Mouse (Mus musculus) granulocyte monocyte progenitor cell, adult 5-6 weeks (primary cell): ENCODE measurements around the gene Tuba3b. TPM values are rescaled to one million over a fixed set of nuclear protein-coding genes. Genes with fewer than 3 reads are reported as not detected.

Experiments used
- ATAC-seq: replicated peaks from 2 replicates; pipeline ENCODE4 v1.8.0; 2016; ENCODE audit warnings: mild to moderate bottlenecking, moderate TSS enrichment, inconsistent platforms; ENCODE audit not compliant: poor library complexity, severe bottlenecking
- total RNA-seq, 2 experiments: library from RNA; stranded (forward) in 1 of 2; stranded (reverse) in 1 of 2; fragments of 200-712, 200-1000 nt in 1 of 2; fragments of >200 nt in 1 of 2; fragmentation: Nextera tagmentation in 1 of 2; gene quantifications; 2 replicates each; pipeline ENCODE4 v1.2.3; 2014 to 2017

Tuba3b gene
- total RNA-seq, 2 experiments from 2014 or later: not detected

DNA sequence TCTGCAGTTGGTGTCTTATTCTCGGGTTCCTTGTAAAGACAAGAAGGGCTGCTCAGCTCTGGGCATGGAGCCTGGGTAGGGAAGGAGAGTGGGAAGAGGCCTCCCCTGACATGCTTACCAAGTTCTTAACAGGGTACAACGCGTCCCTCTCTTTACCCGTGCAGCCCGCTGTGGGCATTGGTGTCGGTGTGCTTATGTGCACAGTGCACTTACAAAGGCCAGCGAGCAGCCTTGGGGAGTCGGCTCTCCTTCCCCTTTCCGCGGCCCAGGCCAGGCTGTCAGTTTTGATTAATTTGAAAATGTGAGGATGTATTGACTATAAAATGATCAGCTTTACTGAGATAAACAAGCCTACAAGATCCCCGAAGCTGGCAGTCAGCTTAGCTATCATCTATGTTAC lies 45.4 kb downstream of the Tuba3b start:
- ATAC-seq: no peak

DNA sequence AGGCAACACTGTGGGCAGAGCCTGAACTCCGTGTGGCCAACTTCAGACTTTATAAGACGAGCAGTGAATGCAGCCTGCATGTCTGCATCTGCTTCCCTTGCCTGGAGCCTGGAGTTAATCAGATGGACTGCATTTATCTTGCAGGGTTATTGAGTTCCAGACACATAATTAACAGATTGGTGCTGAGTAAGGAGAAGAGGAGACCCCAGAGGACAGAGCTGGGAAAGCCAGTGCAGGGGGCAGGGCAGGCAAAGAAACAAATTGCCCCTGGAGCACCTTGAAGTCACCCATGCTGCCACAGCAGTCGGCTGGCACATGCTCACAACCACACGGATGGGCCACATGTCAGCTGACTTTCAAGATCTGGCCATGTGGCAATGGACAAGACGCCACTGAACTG lies 48.7 kb downstream of the Tuba3b start:
- no peak for ATAC-seq

DNA sequence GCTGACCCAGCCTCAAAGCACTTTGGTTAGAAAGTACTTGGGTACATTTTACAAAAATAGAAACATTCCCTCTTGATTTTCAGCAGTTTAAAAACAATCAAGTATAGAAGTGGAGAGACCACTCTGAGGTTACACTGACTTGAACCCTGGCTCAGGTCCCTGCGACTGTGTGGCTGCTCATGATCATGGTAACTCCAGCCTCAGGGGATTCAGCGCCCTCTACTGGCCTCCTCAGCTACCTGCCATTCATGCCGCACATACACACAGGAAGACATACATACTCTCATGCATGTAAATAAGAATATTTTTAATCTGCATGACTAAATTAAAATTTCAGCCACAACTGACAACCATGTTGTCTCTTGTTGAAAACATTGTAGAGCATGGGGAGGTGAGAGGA lies 50.2 kb downstream of the Tuba3b start:
- ATAC-seq: no peak

DNA sequence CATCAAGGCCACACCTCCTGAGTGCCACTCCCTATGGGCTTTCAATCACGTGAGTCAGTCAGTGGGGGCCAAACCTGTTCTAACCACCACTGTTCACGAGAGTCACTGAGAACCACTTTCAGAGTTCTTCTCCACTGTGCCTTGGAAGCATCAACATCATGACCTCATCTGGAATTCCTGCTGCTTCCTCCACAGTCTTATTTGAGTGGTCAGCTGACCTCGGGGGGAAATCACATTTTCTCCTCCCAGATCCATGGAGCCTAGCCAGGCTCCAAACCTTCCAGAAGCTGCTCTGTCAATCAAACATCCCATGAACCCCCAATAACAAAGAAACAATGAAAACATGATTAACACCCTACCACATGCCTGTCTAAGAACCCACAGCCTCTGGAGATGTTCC lies 52.1 kb downstream of the Tuba3b start:
- no peak for ATAC-seq

DNA sequence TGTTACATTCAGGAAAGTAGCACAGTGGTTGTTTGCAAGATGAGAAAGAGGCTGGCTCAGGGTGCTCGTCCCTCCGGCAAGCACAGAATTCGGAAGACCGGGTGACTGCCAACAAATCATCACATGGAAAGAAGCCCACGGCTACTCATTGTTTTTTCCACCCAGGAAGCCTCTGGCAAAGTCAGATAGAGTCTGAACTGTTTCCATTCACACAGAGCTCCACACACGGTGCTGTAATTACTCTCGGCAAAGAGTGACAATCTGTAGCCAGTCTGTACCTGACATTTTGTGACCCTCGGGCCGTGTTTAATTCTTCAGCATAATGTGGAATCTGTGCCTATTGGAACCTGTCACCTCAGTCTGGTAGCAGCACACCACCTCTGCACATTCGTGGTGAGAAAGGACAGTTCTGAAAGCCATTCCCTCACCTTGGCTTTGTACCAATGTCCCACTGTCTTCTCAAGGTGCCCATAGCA lies 54.1 kb downstream of the Tuba3b start:
- no peak for ATAC-seq

Other genes with a start within 250 kb of the Tuba3b start
- gene Lmntd1, start 1.4 kb upstream of the Tuba3b start, total RNA-seq (2014; fragmentation: Nextera tagmentation): not detected in 2 replicates
- not detected in 2 replicates for gene Lmntd1, start 1.4 kb upstream of the Tuba3b start, total RNA-seq (2017)
- 13.0 and 15.3 TPM in 2 replicates for gene Rassf8, start 131.0 kb downstream of the Tuba3b start, total RNA-seq (2014; fragmentation: Nextera tagmentation)
- gene Rassf8, start 131.0 kb downstream of the Tuba3b start, total RNA-seq (2017): 13.5 and 14.1 TPM in 2 replicates
- gene Bhlhe41, start 249.8 kb downstream of the Tuba3b start, total RNA-seq (2014; fragmentation: Nextera tagmentation): not detected in 2 replicates
- not detected in 2 replicates for gene Bhlhe41, start 249.8 kb downstream of the Tuba3b start, total RNA-seq (2017)